In genomic region chr3:148959327-148960025, GRCm38 (mm10) we compare ENCODE assay signal across 8 mouse cellular contexts. TPM values are rescaled to one million over a fixed set of nuclear protein-coding genes. Genes with fewer than 3 reads are reported as not detected.
DNase-seq lines count a peak whose midpoint lies in the region; ATAC-seq and TF ChIP-seq lines count a peak whose summit lies in the region.

No protein-coding gene starts in this region.

- TF ChIP-seq EP300 in CH12.LX (IDR thresholded peaks at IDR 0.05; ENCODE audit: low read length), result no peak

- TF ChIP-seq POLR2A in CH12.LX (IDR thresholded peaks at IDR 0.05; ENCODE audit: low read depth, low read length), result no peak

- in situ Hi-C loops in CH12.LX (cut with MboI; ENCODE audit: low pct_ligation_motif_present, low pct_unique_long_range_greater_than_20kb, low sequenced_read_pairs), result no loop called here

- no peak overlapping the region for H3K27ac ChIP-seq in CH12.LX (ENCODE audit: insufficient read depth, low read depth)
- no peak overlapping the region for H3K27ac ChIP-seq in forebrain, postnatal 0 days (ENCODE audit: low read depth, low read length)
- H3K27ac ChIP-seq in hindbrain, embryonic 14.5 days, result no peak overlapping the region
- no peak overlapping the region for H3K27ac ChIP-seq in midbrain, embryonic 13.5 days

- no peaks in the 10 kb centered on the region for H3K27me3 ChIP-seq in CH12.LX (replicated peaks)
- no peaks in the 10 kb centered on the region for H3K27me3 ChIP-seq in forebrain, postnatal 0 days (ENCODE audit: insufficient read depth, low read length)
- no peaks in the 10 kb centered on the region for H3K27me3 ChIP-seq in hindbrain, embryonic 14.5 days (ENCODE audit: control insufficient read depth, insufficient read depth, low read length)
- H3K27me3 ChIP-seq in midbrain, embryonic 13.5 days, result no peaks in the 10 kb centered on the region

- 12% methylated on average over 15 of the region's 15 CpGs for WGBS in forebrain, postnatal 0 days
- 20% methylated on average over 15 of the region's 15 CpGs for WGBS in hindbrain, embryonic 14.5 days
- 15% methylated on average over 15 of the region's 15 CpGs for WGBS in midbrain, embryonic 13.5 days

- no peaks in the 10 kb centered on the region for H3K9me3 ChIP-seq in CH12.LX (replicated peaks; ENCODE audit: low read length)
- no peaks in the 10 kb centered on the region for H3K9me3 ChIP-seq in forebrain, postnatal 0 days (ENCODE audit: low read length)
- H3K9me3 ChIP-seq in hindbrain, embryonic 14.5 days (ENCODE audit: control insufficient read depth, low read length), result no peaks in the 10 kb centered on the region
- no peaks in the 10 kb centered on the region for H3K9me3 ChIP-seq in midbrain, embryonic 13.5 days

- peak overlapping the region; percentile 46 for H3K4me2 ChIP-seq in CH12.LX (ENCODE audit: insufficient read depth, low read depth, poor library complexity, severe bottlenecking)
- H3K4me2 ChIP-seq in forebrain, postnatal 0 days (ENCODE audit: low read depth), result peak overlapping the region; percentile 37
- peak overlapping the region; percentile 53 for H3K4me2 ChIP-seq in hindbrain, embryonic 14.5 days (replicated peaks)
- H3K4me2 ChIP-seq in midbrain, embryonic 13.5 days (replicated peaks), result peak overlapping the region; percentile 46

- no peak overlapping the region for H3K9ac ChIP-seq in CH12.LX (ENCODE audit: insufficient read depth, low read depth)
- H3K9ac ChIP-seq in forebrain, postnatal 0 days, result no peak overlapping the region
- H3K9ac ChIP-seq in hindbrain, embryonic 14.5 days, result peak overlapping the region; percentile 45
- no peak overlapping the region for H3K9ac ChIP-seq in midbrain, embryonic 13.5 days (replicated peaks)

- H3K36me3 ChIP-seq in CH12.LX (replicated peaks in 1 of 2; ENCODE audit: control insufficient read depth in 1 of 2, insufficient read depth in 1 of 2, low read length in 1 of 2), result no peaks in the 10 kb centered on the region
- H3K36me3 ChIP-seq in forebrain, postnatal 0 days (ENCODE audit: insufficient read depth), result no peaks in the 10 kb centered on the region
- no peaks in the 10 kb centered on the region for H3K36me3 ChIP-seq in hindbrain, embryonic 14.5 days (replicated peaks; ENCODE audit: control insufficient read depth, insufficient read depth)
- no peaks in the 10 kb centered on the region for H3K36me3 ChIP-seq in midbrain, embryonic 13.5 days

- no peak for TF ChIP-seq CTCF in CH12.LX (conservative IDR thresholded peaks at IDR 0.05 in 1 of 2, IDR thresholded peaks at IDR 0.05 in 1 of 2; ENCODE audit: low read depth in 2 of 2, low read length in 2 of 2)
- TF ChIP-seq CTCF in forebrain, postnatal 0 days (IDR thresholded peaks at IDR 0.05; ENCODE audit: low read depth), result no peak

- H3K4me3 ChIP-seq in CH12.LX (replicated peaks in 1 of 3; ENCODE audit: low read depth in 2 of 3, low read length in 2 of 3, poor library complexity in 1 of 3), result peak overlapping the region in 1 of 3 experiments; percentile 0
- H3K4me3 ChIP-seq in forebrain, postnatal 0 days (ENCODE audit: low read depth, low read length), result peak overlapping the region; percentile 1; the same call in 1 of the 2 replicates
- peak overlapping the region; percentile 24 for H3K4me3 ChIP-seq in hindbrain, embryonic 14.5 days (replicated peaks; ENCODE audit: low read length)
- H3K4me3 ChIP-seq in midbrain, embryonic 13.5 days (replicated peaks), result peak overlapping the region; percentile 12; the same call in 1 of the 2 replicates

- H3K79me2 ChIP-seq in CH12.LX (replicated peaks; ENCODE audit: control insufficient read depth, extremely low read depth, insufficient read depth, poor library complexity, severe bottlenecking), result no peaks in the 10 kb centered on the region

- dilution Hi-C loops in CH12.LX (cut with MboI; ENCODE audit: extremely low pct_ligation_motif_present, extremely low pct_unique_long_range_greater_than_20kb, low sequenced_read_pairs), result no loop called here

- TF ChIP-seq RAD21 in CH12.LX (IDR thresholded peaks at IDR 0.05; ENCODE audit: low read depth, low read length), result no peak

- ATAC-seq in forebrain, postnatal 0 days, result peak; percentile 55
- ATAC-seq in hindbrain, embryonic 14.5 days (ENCODE audit: low FRiP score), result peak; percentile 61; the same call in 1 of the 2 replicates
- peak; percentile 51; the same call in 1 of the 2 replicates for ATAC-seq in midbrain, embryonic 13.5 days
- no peak for ATAC-seq in CD4-positive, CD25-positive, alpha-beta regulatory T cell, adult 4 months

- DNase-seq in CH12.LX (ENCODE audit: extremely low read depth), result peak; percentile 12
- peak; percentile 80 for DNase-seq in adrenal gland, adult 2 months
- no peak for DNase-seq in forebrain, postnatal 0 days
- no peak for DNase-seq in hindbrain, embryonic 14.5 days (ENCODE audit: low spot score)
- peak; percentile 49 for DNase-seq in liver
- DNase-seq in urinary bladder, adult 2 months (ENCODE audit: low spot score), result no peak

- H3K4me1 ChIP-seq in CH12.LX (ENCODE audit: control insufficient read depth in 1 of 2, insufficient read depth in 2 of 2), result peaks cover 0 to 7% of the 10 kb centered on the region in 2 experiments; a peak in 2 of 4 replicates
- H3K4me1 ChIP-seq in forebrain, postnatal 0 days (ENCODE audit: insufficient read depth), result no peaks in the 10 kb centered on the region
- H3K4me1 ChIP-seq in hindbrain, embryonic 14.5 days (replicated peaks; ENCODE audit: control insufficient read depth, insufficient read depth, low read length), result peaks cover 50% of the 10 kb centered on the region
- H3K4me1 ChIP-seq in midbrain, embryonic 13.5 days (replicated peaks), result peaks cover 75% of the 10 kb centered on the region

TF ChIP-seq in CH12.LX, 34 proteins besides CTCF, POLR2A, EP300 and RAD21:
- TF ChIP-seq IRF4 (IDR thresholded peaks at IDR 0.05; ENCODE audit: low read depth, low read length) (peak; percentile 34; the same call in 1 of the 2 replicates), ELF1 (IDR thresholded peaks at IDR 0.05; ENCODE audit: low read depth, low read length) (no peak), CHD2 (IDR thresholded peaks at IDR 0.05; ENCODE audit: low read length) (peak; percentile 62; the same call in 1 of the 2 replicates), NRF1 (IDR thresholded peaks at IDR 0.05; ENCODE audit: low read depth, low read length) (no peak), MAX (IDR thresholded peaks at IDR 0.05; ENCODE audit: low read length) (peak; percentile 89), ZMIZ1 (IDR thresholded peaks at IDR 0.05; ENCODE audit: low read depth, low read length) (no peak), ZNF384 (IDR thresholded peaks at IDR 0.05; ENCODE audit: low read depth, low read length) (no peak), MYC (IDR thresholded peaks at IDR 0.05; ENCODE audit: low read depth, low read length) (peak; percentile 80), GABPA (IDR thresholded peaks at IDR 0.05; ENCODE audit: insufficient replicate concordance, low read depth, low read length) (no peak), BHLHE40 (IDR thresholded peaks at IDR 0.05; ENCODE audit: low read depth, low read length) (0 out of 2 replicates have a peak, but pooled peaks have one; percentile 34), E2F4 (IDR thresholded peaks at IDR 0.05; ENCODE audit: insufficient replicate concordance, low read depth, low read length) (no peak), ZKSCAN1 (IDR thresholded peaks at IDR 0.05; ENCODE audit: borderline replicate concordance, low read depth, low read length) (no peak), USF1 (IDR thresholded peaks at IDR 0.05; ENCODE audit: low read depth, low read length) (peak; percentile 71), TCF12 (IDR thresholded peaks at IDR 0.05; ENCODE audit: low read depth, low read length) (no peak), MXI1 (IDR thresholded peaks at IDR 0.05; ENCODE audit: low read depth, low read length) (peak; percentile 81), MAZ (IDR thresholded peaks at IDR 0.05; ENCODE audit: low read depth, low read length) (0 out of 2 replicates have a peak, but pooled peaks have one; percentile 30), KAT2A (IDR thresholded peaks at IDR 0.05; ENCODE audit: insufficient replicate concordance, low read length) (no peak), USF2 (conservative IDR thresholded peaks at IDR 0.05; ENCODE audit: low read depth, low read length) (peak; percentile 47), MEF2A (IDR thresholded peaks at IDR 0.05; ENCODE audit: borderline replicate concordance, low read depth, low read length) (no peak)

RNA-seq across cellular contexts. Expression of gene Adgrl2, which starts 30.9 kb away (rescaled TPM):
- 0.34 and 0.63 TPM in 2 replicates for total RNA-seq in CH12.LX (2012; rRNA removed)
- 3.1 and 3.2 TPM in 2 replicates for total RNA-seq in CH12.LX (2014; rRNA removed)
- polyA plus RNA-seq in CH12.LX (2012; ENCODE audit: insufficient read length, low read depth), result 4.3 and 6.6 TPM in 2 replicates
- total RNA-seq in adrenal gland, adult 2 months (2021), result 10 to 100 TPM; 49.1 to 69.0 TPM
- 64.8 and 70.5 TPM in 2 replicates for polyA plus RNA-seq in adrenal gland, adult 2 months (2012; rRNA removed)
- total RNA-seq in forebrain, postnatal 0 days (2014; rRNA removed), result 100 and 116 TPM in 2 replicates
- polyA plus RNA-seq in forebrain, postnatal 0 days (2015; fragmentation: Nextera tagmentation; extraction: Ambion mirVana), result 66.3 and 73.6 TPM in 2 replicates
- polyA plus RNA-seq in hindbrain, embryonic 14.5 days (2014; fragmentation: Nextera tagmentation; extraction: Ambion mirVana), result 166 and 171 TPM in 2 replicates
- 120 and 125 TPM in 2 replicates for polyA plus RNA-seq in midbrain, embryonic 13.5 days (2015; fragmentation: Nextera tagmentation; extraction: Ambion mirVana)
- polyA plus RNA-seq in CD4-positive, CD25-positive, alpha-beta regulatory T cell, adult 4 months (2017; shearing (Covaris generic)), result not detected
- polyA plus RNA-seq in urinary bladder, adult 2 months (2012; rRNA removed), result 49.9 and 63.4 TPM in 2 replicates

Comparison
In these comparisons a context has a peak if more than half of its experiments do, and no peak if none do; other contexts are left out.
1. DNase-seq: peak in CH12.LX (single experiment), adrenal gland, adult 2 months (single experiment) and liver (single experiment); none in forebrain, postnatal 0 days (single experiment), hindbrain, embryonic 14.5 days (single experiment) and urinary bladder, adult 2 months (single experiment).
2. Peak in every context shown above with its lines, with median percentiles within 50 percentile points of each other: H3K4me2 ChIP-seq.